In the genomic region with DNA sequence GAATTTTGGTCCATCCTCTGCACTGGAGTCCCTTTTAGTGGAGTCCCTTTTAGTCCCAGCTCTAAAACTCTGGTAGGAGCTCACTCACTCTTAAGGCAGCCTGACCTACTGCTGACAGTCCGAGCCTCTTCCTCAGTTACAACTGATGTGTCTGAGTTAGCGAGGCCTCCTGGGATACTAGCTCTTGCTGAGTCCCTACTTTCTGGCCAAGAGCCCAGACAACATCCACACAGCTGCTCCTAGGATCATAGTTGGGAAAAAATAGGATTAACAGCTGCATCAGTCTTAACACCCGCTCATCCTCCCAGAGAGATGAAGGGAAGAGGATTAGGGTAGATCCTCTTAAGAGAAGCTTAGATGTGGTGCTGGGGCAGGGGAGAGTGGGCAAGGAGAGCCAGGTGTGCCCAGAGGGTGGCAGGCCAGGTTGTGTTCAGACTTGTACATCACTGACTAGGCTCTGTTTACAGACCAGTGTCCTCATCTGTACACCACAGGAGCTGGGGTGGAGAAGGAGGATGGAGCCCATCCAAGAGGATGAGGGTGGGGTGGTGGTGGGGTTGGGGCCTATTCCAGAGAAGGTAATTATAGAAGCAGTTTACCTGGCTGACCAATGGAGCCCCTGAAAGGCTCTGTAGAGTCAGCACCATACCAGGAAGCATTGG, we compare ENCODE assay signal across 13 mouse cellular contexts. TPM values are rescaled to one million over a fixed set of nuclear protein-coding genes. Genes with fewer than 3 reads are reported as not detected.
DNase-seq lines count a peak whose midpoint lies in the region; ATAC-seq lines count a peak whose summit lies in the region.
"Had no signal": no experiment of that assay in that cellular context is flagged by ENCODE, and none has a peak within 500 bp of the region (broad histone marks: within the 10 kb centered on the region; RNA-seq: fewer than 3 reads in every experiment).

No protein-coding gene starts in this region.

- peaks cover 15% of the 10 kb centered on the region for H3K4me1 ChIP-seq in forebrain, embryonic 15.5 days
- peaks cover 14% of the 10 kb centered on the region for H3K4me1 ChIP-seq in forebrain, embryonic 10.5 days
- H3K4me1 ChIP-seq in liver, embryonic 16.5 days (ENCODE audit: control insufficient read depth, low read depth, low read length): peaks cover 16% of the 10 kb centered on the region
- H3K4me1 ChIP-seq in heart, embryonic 16.5 days (ENCODE audit: control insufficient read depth, insufficient read depth, low read length): peaks cover 8% of the 10 kb centered on the region

- no peak for DNase-seq in forebrain, embryonic 10.5 days (ENCODE audit: extremely low spot score, low spot score)
- DNase-seq in liver: no peak
- peak; percentile 90 for DNase-seq in retina, postnatal 1 day
- DNase-seq in adrenal gland, postnatal 10 days: no peak
- no peak for DNase-seq in adrenal gland, postnatal 25 days

- H3K4me2 ChIP-seq in forebrain, embryonic 15.5 days (replicated peaks): no peak overlapping the region
- H3K4me2 ChIP-seq in liver, embryonic 16.5 days (ENCODE audit: low read depth, low read length): no peak overlapping the region
- H3K4me2 ChIP-seq in heart, embryonic 16.5 days (ENCODE audit: low read depth, low read length): no peak overlapping the region

- H3K27ac ChIP-seq in forebrain, embryonic 15.5 days (replicated peaks): 0 out of 2 replicates have a peak overlapping the region, but pooled peaks have one; percentile 27
- H3K27ac ChIP-seq in forebrain, embryonic 10.5 days: no peak overlapping the region
- H3K27ac ChIP-seq in liver, embryonic 16.5 days (ENCODE audit: low read length): no peak overlapping the region
- H3K27ac ChIP-seq in heart, embryonic 16.5 days (ENCODE audit: low read length): 0 out of 2 replicates have a peak overlapping the region, but pooled peaks have one; percentile 9

- ATAC-seq in forebrain, embryonic 15.5 days (replicated peaks): no peak
- ATAC-seq in liver, embryonic 16.5 days (ENCODE audit: low read depth): 0 out of 2 replicates have a peak, but pooled peaks have one; percentile 11
- no peak for ATAC-seq in heart, embryonic 16.5 days (replicated peaks; ENCODE audit: extremely low read depth, insufficient read depth, low FRiP score)
- ATAC-seq: activated CD4-positive, CD25-positive, alpha-beta regulatory T cell, adult 4 months had no signal

- H3K9me3 ChIP-seq in forebrain, embryonic 15.5 days: no peaks in the 10 kb centered on the region
- H3K9me3 ChIP-seq in forebrain, embryonic 10.5 days: no peaks in the 10 kb centered on the region
- no peaks in the 10 kb centered on the region for H3K9me3 ChIP-seq in liver, embryonic 16.5 days (replicated peaks; ENCODE audit: control insufficient read depth, low read length)
- H3K9me3 ChIP-seq in heart, embryonic 16.5 days (replicated peaks; ENCODE audit: control insufficient read depth, low read length): no peaks in the 10 kb centered on the region
- H3K9me3 ChIP-seq: megakaryocyte, embryonic 14.5 days had no signal

- no peak overlapping the region for H3K4me3 ChIP-seq in forebrain, embryonic 15.5 days
- no peak overlapping the region; the same call in 1 of the 2 replicates for H3K4me3 ChIP-seq in forebrain, embryonic 10.5 days
- no peak overlapping the region for H3K4me3 ChIP-seq in liver, embryonic 16.5 days (ENCODE audit: low read depth, low read length)
- no peak overlapping the region for H3K4me3 ChIP-seq in heart, embryonic 16.5 days (ENCODE audit: low read length)
- H3K4me3 ChIP-seq: megakaryocyte, embryonic 14.5 days had no signal

- 58% methylated on average over 3 of the region's 3 CpGs for WGBS in forebrain, embryonic 15.5 days
- WGBS in forebrain, embryonic 10.5 days: 87% methylated on average over 3 of the region's 3 CpGs
- 85% methylated on average over 3 of the region's 3 CpGs for WGBS in liver, embryonic 16.5 days (ENCODE audit: insufficient replicate concordance)
- WGBS in heart, embryonic 16.5 days: 45% methylated on average over 3 of the region's 3 CpGs

- H3K9ac ChIP-seq in forebrain, embryonic 15.5 days (replicated peaks): no peak overlapping the region
- no peak overlapping the region for H3K9ac ChIP-seq in liver, embryonic 16.5 days (ENCODE audit: low read depth, low read length)
- H3K9ac ChIP-seq in heart, embryonic 16.5 days (ENCODE audit: low read length): 0 out of 2 replicates have a peak overlapping the region, but pooled peaks have one; percentile 7

- peaks cover 52% of the 10 kb centered on the region for H3K36me3 ChIP-seq in forebrain, embryonic 15.5 days
- peaks cover 96% of the 10 kb centered on the region for H3K36me3 ChIP-seq in forebrain, embryonic 10.5 days (replicated peaks)
- H3K36me3 ChIP-seq in liver, embryonic 16.5 days (ENCODE audit: control insufficient read depth, insufficient read depth): peaks cover 22% of the 10 kb centered on the region
- H3K36me3 ChIP-seq in heart, embryonic 16.5 days (ENCODE audit: control insufficient read depth, insufficient read depth): peaks cover 22% of the 10 kb centered on the region

- H3K27me3 ChIP-seq in forebrain, embryonic 15.5 days: no peaks in the 10 kb centered on the region
- H3K27me3 ChIP-seq in forebrain, embryonic 10.5 days (ENCODE audit: poor library complexity, severe bottlenecking): no peaks in the 10 kb centered on the region
- H3K27me3 ChIP-seq in liver, embryonic 16.5 days (ENCODE audit: control insufficient read depth, insufficient read depth, low read depth, low read length): no peaks in the 10 kb centered on the region
- no peaks in the 10 kb centered on the region for H3K27me3 ChIP-seq in heart, embryonic 16.5 days (ENCODE audit: control insufficient read depth, insufficient read depth, low read length)
- H3K27me3 ChIP-seq: megakaryocyte, embryonic 14.5 days had no signal

RNA-seq across cellular contexts. Expression of gene Zfp646, which starts 6.7 kb away (rescaled TPM):
- polyA plus RNA-seq in forebrain, embryonic 15.5 days (2015; fragmentation: Nextera tagmentation; extraction: Ambion mirVana): 13.2 and 13.7 TPM in 2 replicates
- polyA plus RNA-seq in forebrain, embryonic 10.5 days (2016; fragmentation: Nextera tagmentation; extraction: Ambion mirVana): 18.6 and 19.5 TPM in 2 replicates
- 4.8 and 4.9 TPM in 2 replicates for polyA plus RNA-seq in liver, embryonic 16.5 days (2015; fragmentation: Nextera tagmentation; extraction: Ambion mirVana)
- polyA plus RNA-seq in heart, embryonic 16.5 days (2015; fragmentation: Nextera tagmentation; extraction: Ambion mirVana): 6.8 and 7.4 TPM in 2 replicates
- 10 to 100 TPM; 29.8 to 35.6 TPM for total RNA-seq in adrenal gland, postnatal 10 days (2021)
- 41.2 and 42.2 TPM in 2 replicates for total RNA-seq in adrenal gland, postnatal 25 days (2021)

RNA-seq across cellular contexts. Expression of gene Zfp668, which starts 7.3 kb away (rescaled TPM):
- polyA plus RNA-seq in forebrain, embryonic 15.5 days (2015; fragmentation: Nextera tagmentation; extraction: Ambion mirVana): 46.2 and 48.4 TPM in 2 replicates
- polyA plus RNA-seq in forebrain, embryonic 10.5 days (2016; fragmentation: Nextera tagmentation; extraction: Ambion mirVana): 39.9 and 41.8 TPM in 2 replicates
- polyA plus RNA-seq in liver, embryonic 16.5 days (2015; fragmentation: Nextera tagmentation; extraction: Ambion mirVana): 4.5 and 5.0 TPM in 2 replicates
- 9.1 and 10.4 TPM in 2 replicates for polyA plus RNA-seq in heart, embryonic 16.5 days (2015; fragmentation: Nextera tagmentation; extraction: Ambion mirVana)
- 1 to 10 TPM; 5.4 to 9.5 TPM for total RNA-seq in adrenal gland, postnatal 10 days (2021)
- 9.3 and 11.3 TPM in 2 replicates for total RNA-seq in adrenal gland, postnatal 25 days (2021)

RNA-seq across cellular contexts. Expression of gene Prss53, which starts 21.5 kb away (rescaled TPM):
- polyA plus RNA-seq in forebrain, embryonic 15.5 days (2015; fragmentation: Nextera tagmentation; extraction: Ambion mirVana): 0.78 and 0.92 TPM in 2 replicates
- 0.32 and 0.49 TPM in 2 replicates for polyA plus RNA-seq in forebrain, embryonic 10.5 days (2016; fragmentation: Nextera tagmentation; extraction: Ambion mirVana)
- polyA plus RNA-seq in liver, embryonic 16.5 days (2015; fragmentation: Nextera tagmentation; extraction: Ambion mirVana): 0.28 and 0.41 TPM in 2 replicates
- polyA plus RNA-seq in heart, embryonic 16.5 days (2015; fragmentation: Nextera tagmentation; extraction: Ambion mirVana): 1.5 and 1.8 TPM in 2 replicates
- 1 to 10 TPM in 1 of 2 experiments, under 1 TPM in 1; 0.72 to 1.2 TPM for total RNA-seq in adrenal gland, postnatal 10 days (2021)
- total RNA-seq in adrenal gland, postnatal 25 days (2021): 1.2 and 2.2 TPM in 2 replicates

RNA-seq across cellular contexts. Expression of gene Gm21974, which starts 26.0 kb away (rescaled TPM):
- polyA plus RNA-seq in forebrain, embryonic 15.5 days (2015; fragmentation: Nextera tagmentation; extraction: Ambion mirVana): not detected in 2 replicates
- not detected in 2 replicates for polyA plus RNA-seq in forebrain, embryonic 10.5 days (2016; fragmentation: Nextera tagmentation; extraction: Ambion mirVana)
- not detected in 2 replicates for polyA plus RNA-seq in liver, embryonic 16.5 days (2015; fragmentation: Nextera tagmentation; extraction: Ambion mirVana)
- not detected in 2 replicates for polyA plus RNA-seq in heart, embryonic 16.5 days (2015; fragmentation: Nextera tagmentation; extraction: Ambion mirVana)
- total RNA-seq in adrenal gland, postnatal 10 days (2021): not detected
- total RNA-seq in adrenal gland, postnatal 25 days (2021): not detected in 2 replicates
- polyA plus RNA-seq: activated CD4-positive, CD25-positive, alpha-beta regulatory T cell, adult 4 months; C2C12; intestine, embryonic 14.5 days; spleen, adult 2 months had no signal

RNA-seq across cellular contexts. Expression of gene Vkorc1, which starts 26.1 kb away (rescaled TPM):
- polyA plus RNA-seq in forebrain, embryonic 15.5 days (2015; fragmentation: Nextera tagmentation; extraction: Ambion mirVana): 65.7 and 69.7 TPM in 2 replicates
- 32.2 and 41.4 TPM in 2 replicates for polyA plus RNA-seq in forebrain, embryonic 10.5 days (2016; fragmentation: Nextera tagmentation; extraction: Ambion mirVana)
- polyA plus RNA-seq in liver, embryonic 16.5 days (2015; fragmentation: Nextera tagmentation; extraction: Ambion mirVana): 140 and 149 TPM in 2 replicates
- polyA plus RNA-seq in heart, embryonic 16.5 days (2015; fragmentation: Nextera tagmentation; extraction: Ambion mirVana): 99.9 and 113 TPM in 2 replicates
- total RNA-seq in adrenal gland, postnatal 10 days (2021): 100 to 1,000 TPM in 1 of 2 experiments, 10 to 100 TPM in 1; 84.3 to 112 TPM
- total RNA-seq in adrenal gland, postnatal 25 days (2021): 69.5 and 76.6 TPM in 2 replicates

Comparison
In these comparisons a context has a peak if more than half of its experiments do, and no peak if none do; other contexts are left out.
1. H3K27ac ChIP-seq: peak in forebrain, embryonic 15.5 days (single experiment) and heart, embryonic 16.5 days (single experiment); none in forebrain, embryonic 10.5 days (single experiment) and liver, embryonic 16.5 days (single experiment).